Mouse (Mus musculus) forebrain, embryonic 11.5 days (tissue): Measurements from ENCODE around the gene Cwc22. TPM values are rescaled to one million over a fixed set of nuclear protein-coding genes. Genes with fewer than 3 reads are reported as not detected.

Experiments
- ATAC-seq: fragments of 200-750 bp; cut with Nextera tagmentation; replicated peaks from 2 replicates; pipeline ENCODE4 v1.8.0; 2017; ENCODE audit warnings: moderate TSS enrichment; ENCODE audit not compliant: low FRiP score
- DNase-seq: peaks from one replicate; pipeline ENCODE4 v3.0.0-alpha.2; 2017; ENCODE audit warnings: low spot score
- H3K27ac ChIP-seq: fragments of 300-500 bp; sonication (generic); 2 replicates; pipeline ENCODE4 v1.5.1; 2014; ENCODE audit warnings: low read depth, low read length
- H3K27me3 ChIP-seq: fragments of 300-500 bp; sonication (generic); 2 replicates; pipeline ENCODE4 v1.6.1; 2014; ENCODE audit warnings: mild to moderate bottlenecking, low read length, mixed read lengths; ENCODE audit not compliant: control insufficient read depth, insufficient read depth
- H3K36me3 ChIP-seq: fragments of 300-500 bp; sonication (generic); 2 replicates; pipeline ENCODE4 v1.6.1; 2014; ENCODE audit warnings: mild to moderate bottlenecking, low read length, moderate library complexity, mixed read lengths; ENCODE audit not compliant: control insufficient read depth, insufficient read depth
- H3K4me1 ChIP-seq: fragments of 300-500 bp; sonication (generic); replicated peaks from 2 replicates; pipeline ENCODE4 v1.6.1; 2014; ENCODE audit warnings: low read length, mixed read lengths; ENCODE audit not compliant: control insufficient read depth, insufficient read depth
- H3K4me2 ChIP-seq: fragments of 300-500 bp; sonication (generic); 2 replicates; pipeline ENCODE4 v1.6.1; 2014; ENCODE audit warnings: low read depth, mild to moderate bottlenecking, low read length, moderate library complexity, mixed read lengths; ENCODE audit not compliant: severe bottlenecking
- H3K4me3 ChIP-seq: fragments of 300-500 bp; sonication (generic); 2 replicates; pipeline ENCODE4 v1.5.1; 2014; ENCODE audit warnings: low read depth, low read length
- H3K9ac ChIP-seq: fragments of 300-500 bp; sonication (generic); 2 replicates; pipeline ENCODE4 v1.6.1; 2014; ENCODE audit warnings: low read length
- H3K9me3 ChIP-seq: fragments of 300-500 bp; sonication (generic); 2 replicates; pipeline ENCODE4 v1.6.1; 2016; ENCODE audit warnings: low read length, mixed read lengths; ENCODE audit not compliant: control insufficient read depth
- WGBS: fragments of 180-500 bp; shearing (Covaris S2); extraction: QIAGEN DNeasy Blood & Tissue Kit; methylation state at CpG from one replicate; pipeline ENCODE4 v1.1.7; 2014; 5-methylcytosine and 5-hydroxymethylcytosine counted together
- polyA plus RNA-seq: library from polyadenylated mRNA; unstranded; fragments of >200 nt; fragmentation: Nextera tagmentation; extraction: Ambion mirVana; gene quantifications from 2 replicates; pipeline ENCODE4 v1.2.1, GENCODE M21; 2014

Cwc22 gene
- polyA plus RNA-seq, 1 experiment from 2014 or later = 37.4 TPM

- DNase-seq (no peak), ATAC-seq (no peak)
- H3K9me3 ChIP-seq = no peaks in the 10 kb centered on the region
- WGBS = 94% methylated on average over 4 of the region's 4 CpGs
- H3K4me3 ChIP-seq = no peak overlapping the region
- no peak overlapping the region for H3K4me2 ChIP-seq
- no peaks in the 10 kb centered on the region for H3K4me1 ChIP-seq
- H3K27ac ChIP-seq = no peak overlapping the region
- no peaks in the 10 kb centered on the region for H3K27me3 ChIP-seq
- H3K9ac ChIP-seq = no peak overlapping the region
- H3K36me3 ChIP-seq = no peaks in the 10 kb centered on the region
These were observed 59.0 kb downstream of the Cwc22 start for GRCm38 (mm10) chr2:77887166-77887565.

GRCm38 (mm10) chr2:77885491-77886130 lies 60.6 kb downstream of the Cwc22 start:
- Histone ChIP-seq H3K36me3 (no peaks in the 10 kb centered on the region), H3K27ac (no peak overlapping the region), H3K4me3 (no peak overlapping the region), H3K9me3 (no peaks in the 10 kb centered on the region), H3K4me2 (no peak overlapping the region), H3K27me3 (no peaks in the 10 kb centered on the region), H3K4me1 (no peaks in the 10 kb centered on the region), H3K9ac (no peak overlapping the region)
- no peak for DNase-seq
- no peak for ATAC-seq
- WGBS = 88% methylated on average over 10 of the region's 10 CpGs

GRCm38 (mm10) chr2:77885036-77885435 lies 61.1 kb downstream of the Cwc22 start:
- Histone ChIP-seq H3K9ac (no peak overlapping the region), H3K27me3 (no peaks in the 10 kb centered on the region), H3K9me3 (no peaks in the 10 kb centered on the region), H3K36me3 (no peaks in the 10 kb centered on the region), H3K27ac (no peak overlapping the region), H3K4me3 (no peak overlapping the region), H3K4me2 (no peak overlapping the region), H3K4me1 (no peaks in the 10 kb centered on the region)
- ATAC-seq (no peak), DNase-seq (no peak)
- WGBS = 94% methylated on average over 6 of the region's 6 CpGs

GRCm38 (mm10) chr2:77884491-77884890 lies 61.7 kb downstream of the Cwc22 start:
- no peak for ATAC-seq
- DNase-seq = no peak
- 87% methylated on average over 3 of the region's 3 CpGs for WGBS
- no peak overlapping the region for H3K27ac ChIP-seq
- no peak overlapping the region for H3K4me2 ChIP-seq
- H3K27me3 ChIP-seq = no peaks in the 10 kb centered on the region
- H3K4me1 ChIP-seq = no peaks in the 10 kb centered on the region
- no peak overlapping the region for H3K4me3 ChIP-seq
- H3K36me3 ChIP-seq = no peaks in the 10 kb centered on the region
- H3K9me3 ChIP-seq = no peaks in the 10 kb centered on the region
- H3K9ac ChIP-seq = no peak overlapping the region

GRCm38 (mm10) chr2:77882961-77883360 lies 63.2 kb downstream of the Cwc22 start:
- Histone ChIP-seq H3K4me3 (no peak overlapping the region), H3K27ac (no peak overlapping the region), H3K4me2 (no peak overlapping the region), H3K36me3 (no peaks in the 10 kb centered on the region), H3K4me1 (no peaks in the 10 kb centered on the region), H3K9ac (no peak overlapping the region), H3K9me3 (no peaks in the 10 kb centered on the region), H3K27me3 (no peaks in the 10 kb centered on the region)
- DNase-seq (no peak), ATAC-seq (no peak)
- WGBS = 92% methylated on average over 4 of the region's 4 CpGs

- H3K36me3 ChIP-seq = no peaks in the 10 kb centered on the region
- H3K9ac ChIP-seq = no peak overlapping the region
- no peak overlapping the region for H3K4me2 ChIP-seq
- H3K27ac ChIP-seq = no peak overlapping the region
- DNase-seq (no peak), ATAC-seq (no peak)
- 88% methylated on average over 5 of the region's 5 CpGs for WGBS
- no peak overlapping the region for H3K4me3 ChIP-seq
- no peaks in the 10 kb centered on the region for H3K27me3 ChIP-seq
- no peaks in the 10 kb centered on the region for H3K9me3 ChIP-seq
- no peaks in the 10 kb centered on the region for H3K4me1 ChIP-seq
These were observed 64.6 kb downstream of the Cwc22 start for GRCm38 (mm10) chr2:77881301-77882199.

GRCm38 (mm10) chr2:77880351-77880750 lies 65.8 kb downstream of the Cwc22 start:
- WGBS = 83% methylated on average over 1 of the region's 1 CpGs

GRCm38 (mm10) chr2:77879736-77880135 lies 66.4 kb downstream of the Cwc22 start:
- Histone ChIP-seq H3K36me3 (no peaks in the 10 kb centered on the region), H3K9me3 (no peaks in the 10 kb centered on the region), H3K27ac (no peak overlapping the region), H3K4me2 (no peak overlapping the region), H3K9ac (no peak overlapping the region), H3K4me1 (no peaks in the 10 kb centered on the region), H3K27me3 (no peaks in the 10 kb centered on the region), H3K4me3 (no peak overlapping the region)
- ATAC-seq (no peak), DNase-seq (no peak)
- 68% methylated on average over 5 of the region's 5 CpGs for WGBS

More at GRCm38 (mm10) chr2:77880351-77880750, 65.8 kb downstream of the Cwc22 start:
- no peaks in the 10 kb centered on the region for H3K4me1 ChIP-seq
- no peak overlapping the region for H3K27ac ChIP-seq
- no peaks in the 10 kb centered on the region for H3K36me3 ChIP-seq
- no peak overlapping the region for H3K4me3 ChIP-seq
- no peak overlapping the region for H3K9ac ChIP-seq
- ATAC-seq (no peak), DNase-seq (no peak)
- H3K9me3 ChIP-seq = no peaks in the 10 kb centered on the region
- H3K4me2 ChIP-seq = no peak overlapping the region
- no peaks in the 10 kb centered on the region for H3K27me3 ChIP-seq
